9 mouse cellular contexts compared by ENCODE assay signal in genomic region chr17:56475584-56476401, GRCm38 (mm10). TPM values are rescaled to one million over a fixed set of nuclear protein-coding genes. Genes with fewer than 3 reads are reported as not detected.
DNase-seq lines count a peak whose midpoint lies in the region; ATAC-seq and TF ChIP-seq lines count a peak whose summit lies in the region.
"Had no signal": no experiment of that assay in that cellular context is flagged by ENCODE, and none has a peak within 500 bp of the region (broad histone marks: within the 10 kb centered on the region; RNA-seq: fewer than 3 reads in every experiment).

No protein-coding gene starts in this region.

- peak overlapping the region; percentile 65 for H3K4me3 ChIP-seq in cortical plate, adult 2 months (ENCODE audit: insufficient read depth, low read length)
- peak overlapping the region; percentile 98 for H3K4me3 ChIP-seq in hindbrain, embryonic 10.5 days
- peak overlapping the region; percentile 66 for H3K4me3 ChIP-seq in limb, embryonic 15.5 days
- peak overlapping the region; percentile 62 for H3K4me3 ChIP-seq in neural tube, embryonic 14.5 days (ENCODE audit: low read depth, low read length)

- H3K4me1 ChIP-seq in cortical plate, adult 2 months (ENCODE audit: control insufficient read depth, insufficient read depth, low read length), result peaks cover 3% of the 10 kb centered on the region; the same call in 1 of the 2 replicates
- H3K4me1 ChIP-seq in hindbrain, embryonic 10.5 days (replicated peaks), result peaks cover 70% of the 10 kb centered on the region
- H3K4me1 ChIP-seq in limb, embryonic 15.5 days, result peaks cover 68% of the 10 kb centered on the region
- H3K4me1 ChIP-seq in neural tube, embryonic 14.5 days (ENCODE audit: control insufficient read depth, insufficient read depth, low read length), result peaks cover 32% of the 10 kb centered on the region

- peaks cover 6% of the 10 kb centered on the region; the same call in 1 of the 2 replicates for H3K9me3 ChIP-seq in hindbrain, embryonic 10.5 days
- no peaks in the 10 kb centered on the region for H3K9me3 ChIP-seq in limb, embryonic 15.5 days
- H3K9me3 ChIP-seq in neural tube, embryonic 14.5 days (ENCODE audit: control insufficient read depth, low read length), result no peaks in the 10 kb centered on the region

- DNase-seq in heart, adult 11 months, result peak; percentile 95
- no peak for DNase-seq in heart, adult 8-10 months (ENCODE audit: low spot score)
- peak; percentile 64 for DNase-seq in MN1 (ENCODE audit: low spot score)
- no peak for DNase-seq in hindbrain, embryonic 10.5 days (ENCODE audit: low spot score)

- TF ChIP-seq CTCF in cortical plate, adult 2 months (IDR thresholded peaks at IDR 0.05; ENCODE audit: extremely low read depth, insufficient read depth, low read length), result no peak

- H3K4me2 ChIP-seq in limb, embryonic 15.5 days, result peak overlapping the region; percentile 93
- peak overlapping the region; percentile 98 for H3K4me2 ChIP-seq in neural tube, embryonic 14.5 days (ENCODE audit: low read depth, low read length)

- WGBS in hindbrain, embryonic 10.5 days, result under 1% methylated on average over 66 of the region's 66 CpGs
- 2% methylated on average over 64 of the region's 66 CpGs for WGBS in limb, embryonic 15.5 days
- WGBS in neural tube, embryonic 14.5 days, result under 1% methylated on average over 52 of the region's 66 CpGs

- TF ChIP-seq POLR2A in cortical plate, adult 2 months (IDR thresholded peaks at IDR 0.05; ENCODE audit: extremely low read depth, insufficient read depth, low read length), result 0 out of 2 replicates have a peak, but pooled peaks have one; percentile 4

- peak overlapping the region; percentile 98 for H3K27ac ChIP-seq in cortical plate, adult 2 months (ENCODE audit: insufficient read depth, low read length)
- H3K27ac ChIP-seq in hindbrain, embryonic 10.5 days, result peak overlapping the region; percentile 98
- H3K27ac ChIP-seq in limb, embryonic 15.5 days, result peak overlapping the region; percentile 79
- H3K27ac ChIP-seq in neural tube, embryonic 14.5 days (ENCODE audit: low read depth, low read length), result peak overlapping the region; percentile 98

- ATAC-seq in limb, embryonic 15.5 days (ENCODE audit: insufficient number of reproducible peaks, low FRiP score, low TSS enrichment, low read depth), result no peak; the same call in 1 of the 2 replicates
- peak; percentile 42 for ATAC-seq in neural tube, embryonic 14.5 days (ENCODE audit: low read depth)
- no peak for ATAC-seq in activated CD4-positive, CD25-positive, alpha-beta regulatory T cell, adult 4 months

- peak overlapping the region; percentile 74 for H3K9ac ChIP-seq in limb, embryonic 15.5 days
- H3K9ac ChIP-seq in neural tube, embryonic 14.5 days (replicated peaks; ENCODE audit: low read depth, low read length), result peak overlapping the region; percentile 100

- no peaks in the 10 kb centered on the region for H3K36me3 ChIP-seq in hindbrain, embryonic 10.5 days
- H3K36me3 ChIP-seq in limb, embryonic 15.5 days, result no peaks in the 10 kb centered on the region
- H3K36me3 ChIP-seq in neural tube, embryonic 14.5 days (ENCODE audit: control insufficient read depth, insufficient read depth, low read length), result no peaks in the 10 kb centered on the region

- peaks cover 78% of the 10 kb centered on the region for H3K27me3 ChIP-seq in hindbrain, embryonic 10.5 days (ENCODE audit: insufficient read depth, poor library complexity, severe bottlenecking)
- H3K27me3 ChIP-seq in limb, embryonic 15.5 days, result peaks cover 49% of the 10 kb centered on the region
- peaks cover 5% of the 10 kb centered on the region; the same call in 1 of the 2 replicates for H3K27me3 ChIP-seq in neural tube, embryonic 14.5 days (ENCODE audit: control insufficient read depth, insufficient read depth, low read length)

RNA-seq across cellular contexts. Expression of gene Ptprs, which starts 0.5 kb away (rescaled TPM):
- total RNA-seq in heart, adult 8-10 months (2022), result 10 to 100 TPM; 54.3 to 66.4 (median 60.0) TPM
- polyA plus RNA-seq in cortical plate, adult 2 months (2012; rRNA removed), result 688 and 773 TPM in 2 replicates
- polyA plus RNA-seq in hindbrain, embryonic 10.5 days (2016; fragmentation: Nextera tagmentation; extraction: Ambion mirVana), result 109 and 172 TPM in 2 replicates
- polyA plus RNA-seq in limb, embryonic 15.5 days (2015; fragmentation: Nextera tagmentation; extraction: Ambion mirVana), result 85.4 and 96.3 TPM in 2 replicates
- polyA plus RNA-seq in neural tube, embryonic 14.5 days (2014; fragmentation: Nextera tagmentation; extraction: Ambion mirVana), result 255 and 266 TPM in 2 replicates
- polyA plus RNA-seq in activated CD4-positive, CD25-positive, alpha-beta regulatory T cell, adult 4 months (2017; shearing (Covaris generic)), result 1 to 10 TPM; 6.5 to 8.6 TPM

RNA-seq across cellular contexts. Expression of gene Znrf4, which starts 36.4 kb away (rescaled TPM):
- not detected for total RNA-seq in heart, adult 8-10 months (2022)
- not detected in 2 replicates for polyA plus RNA-seq in cortical plate, adult 2 months (2012; rRNA removed)
- polyA plus RNA-seq in hindbrain, embryonic 10.5 days (2016; fragmentation: Nextera tagmentation; extraction: Ambion mirVana), result not detected in 2 replicates
- not detected in 2 replicates for polyA plus RNA-seq in limb, embryonic 15.5 days (2015; fragmentation: Nextera tagmentation; extraction: Ambion mirVana)
- polyA plus RNA-seq in neural tube, embryonic 14.5 days (2014; fragmentation: Nextera tagmentation; extraction: Ambion mirVana), result not detected in 2 replicates
- polyA plus RNA-seq in activated CD4-positive, CD25-positive, alpha-beta regulatory T cell, adult 4 months (2017; shearing (Covaris generic)), result not detected
- total RNA-seq: hematopoietic stem cell, adult 5-6 weeks had no signal

Comparison
In these comparisons a context has a peak if more than half of its experiments do, and no peak if none do; other contexts are left out.
1. DNase-seq: peak in heart, adult 11 months (single experiment) and MN1 (single experiment); none in heart, adult 8-10 months (single experiment) and hindbrain, embryonic 10.5 days (single experiment).
2. Peak in every context shown above with its lines, with median percentiles within 50 percentile points of each other: H3K27ac ChIP-seq and H3K4me3 ChIP-seq.